Mouse (Mus musculus) brain, embryonic 18.5 days (tissue): Measurements from ENCODE around the gene Tmem14c.
"Not testable (repeated sequence)": the region's sequence is repeated elsewhere in the genome, so short reads cannot be mapped to it uniquely, and the experiment has no call there.

Experiments used
- DNase-seq: peaks from one replicate; pipeline ENCODE4 v3.0.0-alpha.2; 2012; ENCODE audit warnings: low read depth, low spot score

The Tmem14c gene

DNA sequence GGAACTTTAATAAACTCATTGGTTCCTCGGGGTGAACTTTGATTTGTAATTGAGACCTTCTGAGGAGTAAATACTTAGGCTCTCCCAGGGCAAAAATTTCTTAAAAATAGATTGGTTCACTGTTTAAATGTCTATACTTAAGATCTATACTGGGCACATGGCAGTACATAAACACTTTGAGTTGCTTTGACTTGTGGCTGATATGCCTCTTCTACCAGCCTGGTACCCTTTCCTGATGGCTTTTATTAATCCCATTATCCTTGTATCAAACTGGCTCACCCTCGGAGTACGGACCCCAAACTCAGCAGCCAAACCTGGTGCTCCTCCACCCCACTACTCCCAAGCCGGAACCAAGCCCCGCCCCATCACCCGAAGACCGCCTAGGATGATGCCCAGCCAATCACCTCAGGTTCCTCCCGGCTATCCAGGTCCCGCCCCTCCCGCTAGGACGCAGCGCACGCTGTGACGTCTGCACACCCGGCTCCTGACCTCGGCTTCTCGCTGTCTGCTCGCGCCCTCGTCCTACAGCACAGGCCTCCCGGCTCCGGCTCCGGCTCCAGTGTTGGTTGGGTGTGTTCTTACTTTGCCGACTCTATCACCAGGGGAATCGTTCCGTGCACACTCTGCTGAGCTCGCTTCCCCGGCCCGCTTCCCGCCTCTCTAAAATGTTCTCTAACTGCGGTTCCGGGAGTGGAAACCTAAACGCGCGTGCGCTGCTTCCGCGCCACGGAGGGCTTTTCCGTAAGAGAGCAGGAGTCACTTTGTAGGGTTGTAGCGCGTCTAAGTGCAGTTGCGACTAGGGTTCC is at the start of gene Tmem14c:
TSS of gene Tmem14c (plus strand) at position 464 of the 806 bp plus-strand sequence.
- DNase-seq: peak; percentile 82

DNA sequence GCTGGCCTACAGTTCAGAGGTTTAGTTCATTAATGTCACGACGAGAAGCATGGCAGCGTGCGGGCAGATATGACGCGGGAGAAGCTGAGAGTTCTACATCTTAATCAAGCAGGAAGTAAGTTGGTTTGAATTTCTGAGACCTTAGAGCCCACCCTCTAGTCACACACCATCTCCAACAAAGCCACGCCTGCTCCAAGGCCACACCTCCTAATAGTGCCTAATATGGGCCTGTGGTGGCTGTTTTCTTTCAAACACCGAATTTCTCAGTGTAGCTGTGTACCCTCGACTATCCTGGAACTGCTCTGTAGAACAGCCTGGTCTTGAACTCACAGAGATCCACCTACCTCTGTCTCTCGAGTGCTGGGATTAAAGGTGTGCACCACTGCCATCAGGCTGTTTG is 48.5 kb upstream of the Tmem14c start:
- DNase-seq: no peak

DNA sequence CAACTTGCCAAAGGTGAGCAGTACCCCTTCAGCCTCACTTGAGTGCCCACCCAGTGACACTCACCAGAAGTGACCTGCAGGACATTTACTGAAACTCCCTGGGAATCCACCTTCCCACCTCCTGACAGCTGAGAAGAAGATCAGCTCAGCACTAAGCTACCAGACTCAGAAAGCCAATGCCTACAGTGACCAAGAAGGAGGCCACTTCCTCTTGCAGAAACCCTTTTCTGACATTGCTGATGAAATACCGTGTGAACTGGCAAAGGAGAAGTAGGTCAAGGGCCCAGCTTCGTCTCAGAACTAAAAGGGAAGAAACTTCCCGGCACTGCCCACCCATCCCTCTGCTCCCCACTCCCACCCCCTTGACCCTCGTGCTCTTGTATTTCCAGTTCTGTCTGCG is 47.5 kb upstream of the Tmem14c start:
- DNase-seq: no peak

DNA sequence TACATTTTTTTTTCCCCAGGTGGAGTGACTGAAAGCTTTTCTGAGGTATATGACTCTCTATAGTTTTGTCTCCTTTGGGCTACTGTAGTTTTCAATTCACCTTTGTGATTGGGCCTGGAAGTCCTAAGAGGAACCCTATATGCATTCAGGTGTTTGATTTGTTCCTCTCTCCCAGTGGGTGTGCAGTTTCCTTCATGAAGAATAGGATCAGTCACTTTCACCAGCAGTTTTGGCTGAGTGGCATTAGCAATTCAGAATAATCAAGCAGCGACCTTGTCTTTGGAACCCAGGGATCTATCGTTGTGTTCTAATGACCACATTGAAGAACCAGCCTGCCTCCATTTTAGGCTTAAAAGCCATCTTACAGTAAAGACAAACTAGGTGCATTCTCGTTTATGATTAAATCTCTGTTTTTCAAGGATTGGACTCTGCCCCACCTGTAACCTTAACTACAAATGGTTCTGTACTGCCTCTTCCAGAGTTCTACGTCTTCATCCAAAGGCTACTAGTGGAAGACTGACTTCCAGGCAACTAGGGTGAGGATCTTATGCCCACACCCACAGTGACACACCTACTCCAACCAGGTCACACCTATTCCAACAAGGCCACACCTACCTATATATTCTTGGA is 46.2 kb upstream of the Tmem14c start:
- DNase-seq: no peak

DNA sequence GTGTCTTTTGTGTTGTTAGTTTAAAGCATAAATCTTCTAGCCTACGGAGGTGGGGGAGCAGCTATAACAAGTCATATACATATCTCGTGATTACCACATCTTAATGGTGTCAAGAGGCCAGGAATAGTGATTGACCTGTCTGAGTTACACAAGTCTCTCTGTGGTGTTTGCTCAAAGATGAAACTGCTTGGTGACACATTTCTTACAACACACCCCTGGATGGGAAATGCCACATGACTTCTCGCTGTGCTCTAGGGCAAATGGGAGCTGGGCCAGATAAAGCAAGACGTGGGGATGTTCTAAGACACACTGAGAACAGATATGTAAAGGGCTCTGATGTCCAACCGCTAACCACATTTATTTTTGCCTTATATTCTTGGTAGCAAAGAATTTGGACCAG is 44.8 kb upstream of the Tmem14c start:
- no peak for DNase-seq

DNA sequence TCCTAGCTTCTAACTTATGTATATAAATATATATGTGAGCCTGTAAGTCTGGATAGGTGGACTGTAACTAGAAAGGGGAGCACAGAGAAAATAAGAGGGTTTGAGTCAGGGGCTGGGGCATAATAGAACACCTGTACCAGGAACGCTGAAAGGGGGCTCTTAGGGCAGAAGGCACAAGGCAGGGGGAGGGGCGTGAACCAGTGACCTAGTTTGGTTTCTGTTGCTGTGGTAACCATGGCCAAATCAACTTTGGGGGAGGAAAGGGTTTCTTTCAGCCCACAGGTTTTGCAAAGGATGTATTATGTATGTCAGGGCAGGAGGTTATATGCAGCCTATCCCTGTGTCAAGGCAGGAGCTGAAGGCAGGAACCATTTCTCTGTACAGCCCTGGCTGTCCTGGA is 44.3 kb upstream of the Tmem14c start:
- no peak for DNase-seq

DNA sequence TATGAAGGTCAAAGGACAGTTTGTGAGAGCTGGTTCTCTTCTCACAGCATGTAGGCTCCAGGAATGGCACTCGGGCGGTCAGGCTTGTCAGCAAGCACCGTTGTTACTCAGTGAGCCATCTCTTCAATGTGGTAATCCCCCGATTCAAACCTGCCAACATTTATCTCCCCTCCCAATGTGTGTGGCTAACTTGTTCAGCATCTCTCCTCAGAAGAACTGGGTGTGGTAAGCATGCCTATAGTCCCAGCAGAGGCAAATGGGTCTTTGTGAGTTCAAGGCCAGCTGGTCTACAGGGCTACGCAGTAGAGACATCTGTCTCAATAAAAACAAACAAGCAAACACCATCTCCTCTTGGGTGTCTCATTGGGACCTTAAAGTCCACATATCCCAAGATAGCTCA is 43.1 kb upstream of the Tmem14c start:
- no peak for DNase-seq

DNA sequence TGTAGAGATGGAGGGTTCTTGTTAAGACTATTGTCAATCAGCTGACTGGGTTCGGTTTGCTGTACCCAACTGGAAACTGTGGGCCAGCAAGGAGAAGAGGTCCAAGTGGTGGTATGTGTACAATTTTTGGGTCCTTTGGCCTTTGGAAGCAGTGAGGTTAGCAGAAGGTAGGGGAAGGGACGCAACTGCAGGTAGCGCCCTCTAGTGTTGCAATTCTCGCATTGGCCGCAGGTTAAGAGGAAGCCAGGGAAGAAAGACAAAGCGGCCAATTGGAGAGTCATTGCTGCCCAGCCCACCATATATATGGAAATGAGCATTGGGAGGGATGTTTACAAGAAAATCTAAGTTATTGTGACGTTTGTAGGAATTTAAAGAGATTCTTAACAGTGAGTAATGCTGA is 38.5 kb upstream of the Tmem14c start:
- DNase-seq: no peak

DNA sequence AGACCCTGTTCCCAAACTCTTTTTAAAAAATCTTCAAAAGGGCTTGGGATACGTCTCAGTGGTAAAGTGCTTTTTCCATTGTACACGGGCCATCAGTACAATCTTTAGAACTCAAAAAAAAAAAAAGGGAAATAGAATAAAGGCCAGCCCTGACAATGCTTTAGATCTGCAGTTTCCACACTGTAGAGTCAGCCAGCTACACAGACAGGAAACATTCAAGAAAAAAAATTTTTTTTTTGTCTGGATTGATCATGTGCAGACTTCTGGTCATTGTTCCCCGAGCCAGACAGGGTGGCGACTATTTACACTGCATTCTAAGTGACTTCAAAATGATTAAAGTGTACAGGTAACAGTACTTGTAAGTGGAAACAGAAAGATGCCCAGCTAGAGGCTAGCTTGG is 37.4 kb upstream of the Tmem14c start:
- DNase-seq: no peak

DNA sequence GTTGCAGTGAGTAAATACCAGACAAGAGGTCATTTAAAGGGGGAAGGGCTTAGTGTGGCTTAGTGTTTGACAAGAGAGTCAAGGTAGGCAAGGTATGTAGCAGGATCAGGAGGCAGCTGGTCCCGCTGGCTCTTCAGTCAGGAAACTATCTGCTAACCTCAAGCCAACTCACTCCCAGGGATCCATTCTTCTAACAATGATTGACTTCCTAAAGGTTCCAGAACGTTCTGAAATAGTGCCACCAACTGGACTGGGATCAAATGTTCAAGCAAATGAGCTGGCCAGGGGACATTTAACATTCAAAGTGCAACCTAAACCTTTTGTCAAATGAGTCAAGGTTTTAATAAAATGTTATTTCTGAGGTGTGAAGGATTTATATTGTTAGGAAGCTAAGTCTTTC is 36.8 kb upstream of the Tmem14c start:
- no peak for DNase-seq

DNA sequence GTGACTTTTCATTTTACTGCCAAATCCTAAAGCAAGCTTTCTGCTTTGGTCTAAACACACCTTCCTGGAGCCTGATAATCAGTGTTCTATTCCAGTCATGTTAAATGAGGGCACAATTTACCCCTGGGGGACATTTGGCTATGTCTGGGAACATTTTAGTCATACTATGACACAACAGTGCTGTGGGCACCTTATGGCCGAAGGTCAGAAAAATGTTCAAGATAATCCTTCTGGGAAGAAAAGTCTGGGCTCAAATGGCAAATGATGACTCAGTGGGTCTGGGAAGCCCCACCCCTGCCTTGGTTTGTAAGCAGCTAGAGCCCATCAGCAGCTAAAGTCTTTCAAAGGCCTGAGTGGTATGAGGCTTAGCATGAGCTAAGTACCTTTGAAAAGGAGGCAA is 33.3 kb upstream of the Tmem14c start:
- no peak for DNase-seq

DNA sequence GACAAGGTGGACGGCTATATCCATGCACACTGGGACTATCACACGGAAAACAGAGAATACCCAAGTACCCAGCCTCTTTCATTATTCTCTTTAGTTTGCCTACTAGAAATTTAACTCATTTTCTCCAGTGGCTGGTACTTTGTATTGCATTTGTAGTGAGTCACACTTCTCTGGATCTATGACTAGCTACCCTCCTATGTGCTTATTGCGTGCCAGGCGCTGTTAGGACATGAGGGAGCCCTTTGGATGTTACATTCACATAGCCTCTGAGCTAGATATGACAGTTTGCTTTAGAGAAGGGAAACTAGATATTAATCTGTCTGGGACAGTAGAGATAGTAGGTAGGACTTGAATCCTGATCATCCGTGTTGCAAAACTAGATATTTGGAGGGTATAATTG is 30.0 kb upstream of the Tmem14c start:
- DNase-seq: no peak

DNA sequence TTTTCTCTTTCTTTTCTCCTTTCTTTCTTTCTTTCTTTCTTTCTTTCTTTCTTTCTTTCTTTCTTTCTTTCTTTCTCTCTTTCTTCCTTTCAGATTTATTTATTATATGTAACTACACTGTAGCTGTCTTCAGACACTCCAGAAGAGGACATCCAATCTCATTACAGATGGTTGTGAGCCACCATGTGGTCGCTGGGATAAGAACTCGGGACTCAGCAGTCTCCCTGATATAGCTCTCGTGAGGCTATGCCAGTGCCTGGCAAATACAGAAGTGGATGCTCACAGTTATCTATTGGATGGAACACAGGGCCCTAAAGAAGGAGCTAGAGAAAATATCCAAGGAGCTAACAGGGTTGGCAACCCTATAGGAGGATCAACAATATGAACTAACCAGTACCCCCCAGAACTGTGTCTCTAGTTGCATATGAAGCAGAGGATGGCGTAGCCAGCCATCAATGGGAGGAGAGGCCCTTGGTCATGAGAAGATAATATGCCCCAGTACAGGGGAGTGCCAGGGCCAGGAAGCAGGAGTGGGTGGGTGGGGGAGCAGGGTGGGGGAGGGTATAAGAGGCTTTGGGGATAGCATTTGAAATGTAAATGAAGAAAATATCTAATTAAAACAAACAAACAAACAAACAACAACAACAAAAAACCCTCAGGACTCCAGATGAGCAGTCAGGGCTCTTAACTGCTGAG is 28.3 kb upstream of the Tmem14c start:
- not testable (repeated sequence) for DNase-seq

DNA sequence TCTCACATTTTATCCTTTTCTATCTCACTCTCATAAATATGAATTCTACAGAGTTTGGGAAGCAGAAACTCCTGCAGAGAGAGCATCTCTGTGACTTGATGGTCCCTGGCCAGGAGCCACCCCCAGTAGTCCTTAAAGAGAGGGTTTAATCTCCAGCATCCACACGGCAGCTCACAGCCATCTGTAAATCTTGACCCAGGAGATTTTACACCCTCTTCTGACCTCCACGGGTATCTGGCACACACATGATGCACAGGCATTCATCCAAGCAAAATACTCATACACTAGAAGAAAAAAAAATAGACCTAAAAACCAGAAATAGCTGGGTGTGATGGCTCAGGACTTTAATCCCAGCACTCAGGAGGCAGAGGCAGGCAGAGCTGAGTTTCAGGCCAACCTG is 27.7 kb upstream of the Tmem14c start:
- no peak for DNase-seq

DNA sequence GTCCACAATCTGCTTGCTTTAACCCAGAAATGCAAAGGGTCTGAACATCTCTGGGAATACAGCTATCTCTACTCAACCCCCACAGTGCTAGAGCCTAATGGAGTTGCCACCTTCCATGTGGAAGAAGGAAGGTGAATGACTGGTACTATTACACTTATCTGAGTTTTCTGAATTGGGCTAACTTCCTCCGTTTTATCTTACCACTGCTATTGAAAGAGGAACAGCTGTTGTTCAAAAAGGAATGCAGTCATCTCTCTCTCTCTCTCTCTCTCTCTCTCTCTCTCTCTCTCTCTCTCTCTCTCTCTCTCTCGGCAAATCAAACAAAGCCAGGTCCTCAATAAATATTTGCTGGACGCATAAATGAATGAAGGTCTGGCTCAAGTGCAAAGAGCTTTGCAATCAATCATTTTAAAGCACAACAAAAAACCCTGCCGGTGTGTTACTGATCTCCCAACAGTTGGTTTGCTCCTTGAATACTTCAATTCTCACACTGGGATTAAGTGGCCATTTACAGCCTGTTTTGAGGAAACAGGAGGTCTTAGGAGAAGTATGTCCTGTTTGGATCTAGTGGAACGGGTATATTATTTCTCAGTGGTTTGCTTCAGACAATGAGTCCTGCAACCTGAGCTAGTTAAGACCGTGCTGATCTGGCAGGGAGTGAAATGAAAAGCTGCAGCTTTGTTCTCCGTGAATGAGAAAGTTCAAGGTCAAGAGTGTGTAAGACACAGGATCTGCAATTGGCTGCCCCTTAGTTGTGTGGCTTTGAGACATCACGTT is 21.4 kb upstream of the Tmem14c start:
- no peak for DNase-seq

DNA sequence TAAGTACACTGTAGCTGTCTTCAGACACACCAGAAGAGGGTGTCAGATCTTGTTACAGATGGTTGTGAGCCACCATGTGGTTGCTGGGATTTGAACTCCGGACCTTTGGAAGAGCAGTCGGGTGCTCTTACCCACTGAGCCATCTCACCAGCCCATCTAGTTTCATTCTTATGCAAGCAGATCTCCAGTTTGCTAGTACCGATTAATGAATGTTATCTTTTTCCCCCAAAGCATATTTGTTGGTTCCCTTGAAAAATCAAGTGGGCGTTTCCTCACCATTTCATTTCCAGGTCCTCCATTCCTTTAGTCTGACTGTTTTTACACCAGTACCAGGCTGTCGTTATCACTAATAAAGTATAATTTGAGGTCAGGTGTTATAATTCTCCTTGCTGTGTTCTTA is 17.6 kb upstream of the Tmem14c start:
- DNase-seq: not testable (repeated sequence)

DNA sequence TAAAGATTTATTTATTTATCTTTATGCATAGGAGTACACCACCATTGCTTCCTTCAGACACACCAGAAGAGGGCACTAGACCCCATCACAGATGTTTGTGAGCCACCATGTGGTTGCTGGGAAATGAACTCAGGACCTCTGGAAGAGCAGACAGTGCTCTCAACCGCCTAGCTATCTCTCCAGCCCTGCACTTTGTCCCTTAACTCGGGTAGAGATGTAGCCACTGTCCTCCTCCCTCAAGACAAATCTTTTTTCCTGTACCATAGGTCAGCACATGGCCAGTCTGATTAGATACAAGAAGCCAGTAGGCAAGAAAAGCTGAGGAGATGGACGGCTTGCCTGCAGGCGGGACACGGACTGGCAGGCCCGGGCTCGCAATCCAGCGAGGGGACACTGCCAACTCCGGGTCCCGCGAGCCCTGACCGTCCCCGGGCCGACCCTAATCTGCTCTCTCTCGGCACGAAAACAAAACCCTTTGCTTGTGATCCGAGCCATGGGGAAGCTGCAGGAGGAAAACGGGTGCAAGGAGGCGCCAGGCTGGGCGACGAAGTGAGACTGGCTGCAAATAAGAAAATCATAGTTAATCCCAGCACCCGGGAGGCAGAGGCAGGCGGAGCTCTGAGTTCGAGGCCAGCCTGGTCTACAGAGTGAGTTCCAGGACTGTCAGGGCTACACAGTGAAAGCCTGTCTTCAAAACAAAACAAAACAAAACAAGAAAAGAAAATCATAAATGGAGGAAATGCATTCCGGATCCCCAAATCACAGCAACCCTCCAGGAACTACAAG is 15.8 kb upstream of the Tmem14c start:
- no peak for DNase-seq

DNA sequence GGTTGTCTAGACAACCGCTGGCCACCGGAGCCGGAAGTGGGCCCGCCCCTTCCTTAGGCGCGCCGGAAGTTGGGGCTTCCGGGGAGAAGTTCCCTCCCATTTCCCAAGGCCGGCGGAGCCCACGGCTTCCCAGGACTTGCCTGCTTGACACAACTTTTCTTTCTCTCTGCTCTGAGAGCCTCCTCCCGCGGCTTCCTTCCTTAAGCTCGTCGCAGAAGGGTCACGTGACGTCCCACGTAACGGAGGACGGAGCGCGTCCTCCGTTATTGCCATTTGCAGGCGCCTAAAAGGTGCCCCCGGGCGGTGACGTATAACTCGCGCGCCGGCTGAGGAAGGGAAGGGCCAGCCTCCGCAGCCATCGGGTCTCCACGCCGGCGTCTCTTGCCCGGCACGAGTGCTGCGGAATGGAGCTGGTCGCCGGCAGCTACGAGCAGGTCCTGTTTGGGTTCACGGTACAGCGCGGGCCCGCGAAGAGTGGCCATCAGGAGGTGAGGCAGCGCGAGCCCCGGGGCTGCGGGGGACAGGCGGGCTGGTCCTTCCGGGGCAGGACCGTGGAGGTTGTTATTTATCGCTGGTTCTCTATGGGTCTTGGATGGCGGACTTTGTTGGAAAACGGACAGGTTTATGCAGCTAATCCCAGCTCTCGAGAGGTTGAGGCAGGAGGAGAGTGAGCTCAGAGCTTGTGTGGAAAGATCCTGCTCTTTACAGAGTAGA is 15.0 kb upstream of the Tmem14c start, which contains the start of gene Pak1ip1:
TSS of gene Pak1ip1 (plus strand) at position 98 of the 714 bp plus-strand sequence.
- DNase-seq: peak; percentile 87

DNA sequence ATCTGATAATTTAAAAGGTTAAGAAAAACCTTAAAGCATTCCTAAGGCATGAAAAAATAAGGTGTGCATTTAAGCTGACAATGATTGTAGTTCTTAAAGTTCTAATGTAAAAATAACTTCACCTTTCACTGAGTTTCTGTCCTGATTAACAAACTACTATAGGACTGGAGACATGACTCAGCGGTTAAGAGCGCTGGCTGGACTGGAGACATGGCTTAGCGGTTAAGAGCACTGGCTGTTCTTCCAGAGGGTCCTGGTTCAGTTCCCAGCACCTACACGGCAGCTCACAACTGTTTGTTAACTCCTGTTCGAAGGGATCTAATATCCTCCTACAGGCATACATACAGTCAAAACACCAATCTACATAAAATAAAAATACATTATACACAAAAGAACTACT is 14.1 kb upstream of the Tmem14c start:
- no peak for DNase-seq

DNA sequence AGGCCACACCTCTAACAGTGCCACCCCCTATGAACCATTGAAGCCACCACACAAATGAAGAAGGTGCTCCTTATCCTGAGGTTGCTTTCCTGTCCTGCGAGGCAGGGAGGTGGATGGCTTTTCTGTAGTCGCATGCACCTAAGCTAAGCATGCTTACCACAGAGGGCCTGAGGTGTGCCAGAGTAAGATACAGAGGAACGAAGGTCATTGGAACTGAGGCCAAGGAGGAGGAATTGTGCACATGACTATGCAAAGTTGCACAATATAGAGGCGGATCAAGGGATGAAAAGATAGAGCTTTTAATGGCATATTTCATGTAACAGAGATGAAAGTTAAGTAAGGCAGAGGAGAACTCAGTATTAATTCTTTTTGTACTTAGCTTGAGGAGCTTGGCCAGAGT is 9.8 kb upstream of the Tmem14c start:
- no peak for DNase-seq
